Mouse (Mus musculus): ENCODE results near the gene Slco6d1.

DNA sequence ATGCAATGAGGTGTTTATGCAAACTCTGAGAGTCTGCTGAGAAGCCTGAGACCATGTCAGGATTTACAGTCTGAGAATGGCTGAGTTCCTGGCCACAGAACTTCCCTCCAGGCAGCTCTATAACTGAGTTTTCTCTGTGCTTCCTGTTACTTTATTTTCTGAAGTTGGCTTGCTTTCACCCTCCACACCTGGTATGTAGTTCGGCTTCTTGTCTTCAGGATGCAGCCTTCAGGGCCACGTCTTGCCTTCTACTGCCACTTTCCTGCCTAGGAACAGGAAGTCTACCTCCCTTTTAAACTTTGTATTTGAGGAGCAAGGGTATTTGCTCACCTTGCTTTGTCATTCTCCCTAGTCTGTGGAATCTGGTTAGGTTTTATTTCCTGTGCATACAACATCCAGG, 58.3 kb downstream of the Slco6d1 start:
- TF ChIP-seq MAX (IDR thresholded peaks at IDR 0.05; ENCODE audit: low read depth): no peak
- TF ChIP-seq POLR2AphosphoS2 (IDR thresholded peaks at IDR 0.05; ENCODE audit: insufficient read length, low read depth): no peak
- TF ChIP-seq POLR2A (IDR thresholded peaks at IDR 0.05; ENCODE audit: insufficient read length, low read depth): no peak
- no peak for TF ChIP-seq USF1 (IDR thresholded peaks at IDR 0.05; ENCODE audit: low read depth)
- TF ChIP-seq TCF3 (IDR thresholded peaks at IDR 0.05; ENCODE audit: insufficient read length, low read depth): no peak
- TF ChIP-seq MYOG (IDR thresholded peaks at IDR 0.05; ENCODE audit: control insufficient read depth in 1 of 3, insufficient read depth in 1 of 3, insufficient read length in 2 of 3, low read depth in 2 of 3): no peak
- TF ChIP-seq SRF (IDR thresholded peaks at IDR 0.05; ENCODE audit: control insufficient read depth, insufficient read length, low read depth): no peak

Data from myocyte (in vitro differentiated cells).